Mouse (Mus musculus) ES-E14 (cell line): ENCODE results near the gene Gm14443.
"Not testable (repeated sequence)": the region's sequence is repeated elsewhere in the genome, so short reads cannot be mapped to it uniquely, and the experiment has no call there.

Experiments
- MAFK ChIP-seq: IDR thresholded peaks from 2 replicates; pipeline ENCODE4 v1.6.1; 2014; ENCODE audit warnings: mild to moderate bottlenecking, low read depth, low read length, inconsistent platforms; ENCODE audit not compliant: insufficient read depth
- ZNF384 ChIP-seq: IDR thresholded peaks from 2 replicates; pipeline ENCODE4 v1.6.1; 2012; ENCODE audit warnings: low read depth, low read length, inconsistent platforms

- not testable (repeated sequence) for TF ChIP-seq ZNF384, MAFK
Measured at GRCm38 (mm10) chr2:175174058-175174457, 1.6 kb downstream of the Gm14443 start.
